ENCODE assay signal across 8 mouse cellular contexts in genomic region chr17:35822564-35822963, GRCm38 (mm10). TPM values are rescaled to one million over a fixed set of nuclear protein-coding genes. Genes with fewer than 3 reads are reported as not detected.
DNase-seq lines count a peak whose midpoint lies in the region; ATAC-seq and TF ChIP-seq lines count a peak whose summit lies in the region.

No protein-coding gene starts in this region.

- H3K9ac ChIP-seq in embryonic facial prominence, embryonic 14.5 days (ENCODE audit: low read depth, low read length) = peak overlapping the region; percentile 78
- H3K9ac ChIP-seq in hindbrain, embryonic 16.5 days (ENCODE audit: low read depth, low read length) = peak overlapping the region; percentile 87
- peak overlapping the region; percentile 86 for H3K9ac ChIP-seq in midbrain, postnatal 0 days (replicated peaks; ENCODE audit: low read length, poor library complexity, severe bottlenecking)

- ATAC-seq in embryonic facial prominence, embryonic 14.5 days (ENCODE audit: low read depth) = peak; percentile 9; the same call in 1 of the 2 replicates
- ATAC-seq in hindbrain, embryonic 16.5 days = peak; percentile 18
- ATAC-seq in midbrain, postnatal 0 days (ENCODE audit: low FRiP score) = 0 out of 2 replicates have a peak, but pooled peaks have one; percentile 4
- ATAC-seq in megakaryocyte progenitor cell, adult 5-6 weeks (replicated peaks; ENCODE audit: poor library complexity) = no peak

- H3K4me2 ChIP-seq in embryonic facial prominence, embryonic 14.5 days (ENCODE audit: low read depth, low read length) = peak overlapping the region; percentile 98
- peak overlapping the region; percentile 71 for H3K4me2 ChIP-seq in hindbrain, embryonic 16.5 days (ENCODE audit: low read length)
- peak overlapping the region; percentile 72 for H3K4me2 ChIP-seq in midbrain, postnatal 0 days (ENCODE audit: low read depth, low read length, poor library complexity, severe bottlenecking)

- no peaks in the 10 kb centered on the region for H3K27me3 ChIP-seq in embryonic facial prominence, embryonic 14.5 days (replicated peaks; ENCODE audit: control insufficient read depth, insufficient read depth, low read length)
- H3K27me3 ChIP-seq in hindbrain, embryonic 16.5 days (replicated peaks; ENCODE audit: control insufficient read depth, insufficient read depth, low read length) = peaks cover 3% of the 10 kb centered on the region; the same call in 1 of the 2 replicates
- peaks cover 7% of the 10 kb centered on the region for H3K27me3 ChIP-seq in midbrain, postnatal 0 days (ENCODE audit: insufficient read depth, low read length)

- H3K9me3 ChIP-seq in embryonic facial prominence, embryonic 14.5 days (ENCODE audit: control insufficient read depth, low read length) = no peaks in the 10 kb centered on the region
- no peaks in the 10 kb centered on the region for H3K9me3 ChIP-seq in hindbrain, embryonic 16.5 days (ENCODE audit: control insufficient read depth, low read length)
- no peaks in the 10 kb centered on the region for H3K9me3 ChIP-seq in midbrain, postnatal 0 days (ENCODE audit: low read length)

- peaks cover 16% of the 10 kb centered on the region for H3K36me3 ChIP-seq in embryonic facial prominence, embryonic 14.5 days (ENCODE audit: control insufficient read depth, insufficient read depth, low read length)
- H3K36me3 ChIP-seq in hindbrain, embryonic 16.5 days (ENCODE audit: control insufficient read depth, insufficient read depth, low read length) = peaks cover 19% of the 10 kb centered on the region
- H3K36me3 ChIP-seq in midbrain, postnatal 0 days (ENCODE audit: insufficient read depth, low read length) = peaks cover 13% of the 10 kb centered on the region

- H3K4me3 ChIP-seq in lung, adult 2 months (replicated peaks; ENCODE audit: extremely low read depth, low read depth, low read length) = peak overlapping the region; percentile 91
- peak overlapping the region; percentile 70 for H3K4me3 ChIP-seq in embryonic facial prominence, embryonic 14.5 days (ENCODE audit: low read depth, low read length)
- peak overlapping the region; percentile 74 for H3K4me3 ChIP-seq in hindbrain, embryonic 16.5 days (ENCODE audit: low read length)
- peak overlapping the region; percentile 75 for H3K4me3 ChIP-seq in midbrain, postnatal 0 days (ENCODE audit: low read depth, low read length)

- DNase-seq in lung, adult 2 months = no peak
- no peak for DNase-seq in lung, postnatal 10 days
- DNase-seq in embryonic facial prominence, embryonic 14.5 days (ENCODE audit: low spot score) = no peak
- DNase-seq in midbrain, postnatal 0 days (ENCODE audit: low spot score) = no peak
- no peak for DNase-seq in adrenal gland, postnatal 36 days
- DNase-seq in ovary, adult 18-20 months (ENCODE audit: low spot score) = no peak

- no peak for TF ChIP-seq CTCF in lung, adult 2 months (IDR thresholded peaks at IDR 0.05; ENCODE audit: insufficient read depth, low read length)
- no peak for TF ChIP-seq CTCF in midbrain, postnatal 0 days (IDR thresholded peaks at IDR 0.05)

- 0 out of 2 replicates have a peak, but pooled peaks cover 2% of the 10 kb centered on the region for H3K4me1 ChIP-seq in lung, adult 2 months (ENCODE audit: control insufficient read depth, insufficient read depth, low read length)
- peaks cover 12% of the 10 kb centered on the region for H3K4me1 ChIP-seq in embryonic facial prominence, embryonic 14.5 days (ENCODE audit: control insufficient read depth, insufficient read depth, low read length)
- peaks cover 27% of the 10 kb centered on the region for H3K4me1 ChIP-seq in hindbrain, embryonic 16.5 days (ENCODE audit: control insufficient read depth, insufficient read depth, low read depth, low read length)
- peaks cover 5% of the 10 kb centered on the region; the same call in 1 of the 2 replicates for H3K4me1 ChIP-seq in midbrain, postnatal 0 days (ENCODE audit: insufficient read depth, low read length)

- peak overlapping the region; percentile 30; the same call in 1 of the 2 replicates for H3K27ac ChIP-seq in embryonic facial prominence, embryonic 14.5 days (replicated peaks; ENCODE audit: low read depth, low read length)
- peak overlapping the region; percentile 90 for H3K27ac ChIP-seq in hindbrain, embryonic 16.5 days (ENCODE audit: low read depth, low read length)
- peak overlapping the region; percentile 85 for H3K27ac ChIP-seq in midbrain, postnatal 0 days (ENCODE audit: low read depth, low read length)

- no peak for TF ChIP-seq POLR2A in lung, adult 2 months (IDR thresholded peaks at IDR 0.05; ENCODE audit: borderline replicate concordance, extremely low read depth, low read depth, low read length)

- 2% methylated on average over 11 of the region's 11 CpGs for WGBS in lung, adult 2 months
- 1% methylated on average over 11 of the region's 11 CpGs for WGBS in embryonic facial prominence, embryonic 14.5 days
- 2% methylated on average over 11 of the region's 11 CpGs for whole genome bisulfite sequencing in hindbrain, embryonic 16.5 days
- 3% methylated on average over 11 of the region's 11 CpGs for WGBS in midbrain, postnatal 0 days

RNA-seq across cellular contexts. Expression of gene Flot1, which starts 0.5 kb away (rescaled TPM):
- 81.9 and 89.7 TPM in 2 replicates for polyA plus RNA-seq in lung, adult 2 months (2012; rRNA removed)
- 49.0 and 49.5 TPM in 2 replicates for polyA plus RNA-seq in embryonic facial prominence, embryonic 14.5 days (2014; fragmentation: Nextera tagmentation; extraction: Ambion mirVana)
- 131 and 150 TPM in 2 replicates for polyA plus RNA-seq in hindbrain, embryonic 16.5 days (2015; fragmentation: Nextera tagmentation; extraction: Ambion mirVana)
- 112 and 122 TPM in 2 replicates for total RNA-seq in midbrain, postnatal 0 days (2014; rRNA removed)
- 124 and 140 TPM in 2 replicates for polyA plus RNA-seq in midbrain, postnatal 0 days (2015; fragmentation: Nextera tagmentation; extraction: Ambion mirVana)
- total RNA-seq in adrenal gland, postnatal 36 days (2021) = 10 to 100 TPM; 60.5 to 73.4 TPM
- total RNA-seq in megakaryocyte progenitor cell, adult 5-6 weeks (2015) = 52.9 and 58.3 TPM in 2 replicates
- 65.1 and 74.4 TPM in 2 replicates for total RNA-seq in megakaryocyte progenitor cell, adult 5-6 weeks (2017)

RNA-seq across cellular contexts. Expression of gene Ier3, which starts 1.1 kb away (rescaled TPM):
- 133 TPM in 2 replicates for polyA plus RNA-seq in lung, adult 2 months (2012; rRNA removed)
- 10.1 and 10.3 TPM in 2 replicates for polyA plus RNA-seq in embryonic facial prominence, embryonic 14.5 days (2014; fragmentation: Nextera tagmentation; extraction: Ambion mirVana)
- 14.5 and 17.2 TPM in 2 replicates for polyA plus RNA-seq in hindbrain, embryonic 16.5 days (2015; fragmentation: Nextera tagmentation; extraction: Ambion mirVana)
- total RNA-seq in midbrain, postnatal 0 days (2014; rRNA removed) = 10.9 and 13.5 TPM in 2 replicates
- 12.2 and 16.0 TPM in 2 replicates for polyA plus RNA-seq in midbrain, postnatal 0 days (2015; fragmentation: Nextera tagmentation; extraction: Ambion mirVana)
- total RNA-seq in adrenal gland, postnatal 36 days (2021) = 10 to 100 TPM; 19.2 to 36.5 TPM
- total RNA-seq in megakaryocyte progenitor cell, adult 5-6 weeks (2015) = 28.1 and 41.7 TPM in 2 replicates
- total RNA-seq in megakaryocyte progenitor cell, adult 5-6 weeks (2017) = 24.6 and 33.1 TPM in 2 replicates

RNA-seq across cellular contexts. Expression of gene Tubb5, which starts 15.5 kb away (rescaled TPM):
- polyA plus RNA-seq in lung, adult 2 months (2012; rRNA removed) = 258 and 298 TPM in 2 replicates
- 736 and 832 TPM in 2 replicates for polyA plus RNA-seq in embryonic facial prominence, embryonic 14.5 days (2014; fragmentation: Nextera tagmentation; extraction: Ambion mirVana)
- polyA plus RNA-seq in hindbrain, embryonic 16.5 days (2015; fragmentation: Nextera tagmentation; extraction: Ambion mirVana) = 1,705 and 1,762 TPM in 2 replicates
- 3,416 and 3,526 TPM in 2 replicates for total RNA-seq in midbrain, postnatal 0 days (2014; rRNA removed)
- polyA plus RNA-seq in midbrain, postnatal 0 days (2015; fragmentation: Nextera tagmentation; extraction: Ambion mirVana) = 1,872 and 1,886 TPM in 2 replicates
- total RNA-seq in adrenal gland, postnatal 36 days (2021) = 100 to 1,000 TPM; 188 to 218 TPM
- total RNA-seq in megakaryocyte progenitor cell, adult 5-6 weeks (2015) = 871 and 938 TPM in 2 replicates
- 947 and 991 TPM in 2 replicates for total RNA-seq in megakaryocyte progenitor cell, adult 5-6 weeks (2017)

RNA-seq across cellular contexts. Expression of gene Mdc1, which starts 18.8 kb away (rescaled TPM):
- polyA plus RNA-seq in lung, adult 2 months (2012; rRNA removed) = 6.8 and 8.2 TPM in 2 replicates
- 10.2 and 14.8 TPM in 2 replicates for polyA plus RNA-seq in embryonic facial prominence, embryonic 14.5 days (2014; fragmentation: Nextera tagmentation; extraction: Ambion mirVana)
- 9.3 and 11.2 TPM in 2 replicates for polyA plus RNA-seq in hindbrain, embryonic 16.5 days (2015; fragmentation: Nextera tagmentation; extraction: Ambion mirVana)
- total RNA-seq in midbrain, postnatal 0 days (2014; rRNA removed) = 22.4 and 22.6 TPM in 2 replicates
- 3.7 and 4.7 TPM in 2 replicates for polyA plus RNA-seq in midbrain, postnatal 0 days (2015; fragmentation: Nextera tagmentation; extraction: Ambion mirVana)
- 10 to 100 TPM; 18.3 to 18.7 TPM for total RNA-seq in adrenal gland, postnatal 36 days (2021)
- total RNA-seq in megakaryocyte progenitor cell, adult 5-6 weeks (2015) = 77.6 and 77.8 TPM in 2 replicates
- 17.5 and 17.6 TPM in 2 replicates for total RNA-seq in megakaryocyte progenitor cell, adult 5-6 weeks (2017)

RNA-seq across cellular contexts. Expression of gene Nrm, which starts 38.6 kb away (rescaled TPM):
- polyA plus RNA-seq in lung, adult 2 months (2012; rRNA removed) = 16.5 and 26.2 TPM in 2 replicates
- 47.7 and 55.4 TPM in 2 replicates for polyA plus RNA-seq in embryonic facial prominence, embryonic 14.5 days (2014; fragmentation: Nextera tagmentation; extraction: Ambion mirVana)
- polyA plus RNA-seq in hindbrain, embryonic 16.5 days (2015; fragmentation: Nextera tagmentation; extraction: Ambion mirVana) = 20.8 and 22.3 TPM in 2 replicates
- 7.6 and 12.1 TPM in 2 replicates for total RNA-seq in midbrain, postnatal 0 days (2014; rRNA removed)
- polyA plus RNA-seq in midbrain, postnatal 0 days (2015; fragmentation: Nextera tagmentation; extraction: Ambion mirVana) = 11.0 and 11.8 TPM in 2 replicates
- 1 to 10 TPM; 6.7 to 7.5 TPM for total RNA-seq in adrenal gland, postnatal 36 days (2021)
- total RNA-seq in megakaryocyte progenitor cell, adult 5-6 weeks (2015) = 47.4 and 64.5 TPM in 2 replicates
- 43.1 and 50.1 TPM in 2 replicates for total RNA-seq in megakaryocyte progenitor cell, adult 5-6 weeks (2017)

Comparison
In these comparisons a context has a peak if more than half of its experiments do, and no peak if none do; other contexts are left out.
1. H3K27ac ChIP-seq: peak in every context shown above with its lines; median percentile 90 in hindbrain, embryonic 16.5 days; 85 in midbrain, postnatal 0 days; 30 in embryonic facial prominence, embryonic 14.5 days.